In genomic region chr11:31361047-31361446, GRCm38 (mm10) we compare ENCODE assay signal across 24 mouse cellular contexts. TPM values are rescaled to one million over a fixed set of nuclear protein-coding genes. Genes with fewer than 3 reads are reported as not detected.
DNase-seq lines count a peak whose midpoint lies in the region; ATAC-seq lines count a peak whose summit lies in the region.
"Had no signal": no experiment of that assay in that cellular context is flagged by ENCODE, and none has a peak within 500 bp of the region (broad histone marks: within the 10 kb centered on the region; RNA-seq: fewer than 3 reads in every experiment).

No protein-coding gene starts in this region.

- no peaks in the 10 kb centered on the region for H3K36me3 ChIP-seq in forebrain, embryonic 11.5 days (ENCODE audit: control insufficient read depth, insufficient read depth, low read length)
- no peaks in the 10 kb centered on the region for H3K36me3 ChIP-seq in forebrain, embryonic 13.5 days (ENCODE audit: poor library complexity, severe bottlenecking)
- no peaks in the 10 kb centered on the region for H3K36me3 ChIP-seq in neural tube, embryonic 15.5 days
- H3K36me3 ChIP-seq in limb, embryonic 10.5 days = no peaks in the 10 kb centered on the region
- H3K36me3 ChIP-seq: forebrain, embryonic 15.5 days; G1E; hindbrain, embryonic 12.5 days; hindbrain, embryonic 15.5 days had no signal

- H3K4me3 ChIP-seq in forebrain, embryonic 11.5 days (ENCODE audit: low read depth, low read length) = no peak overlapping the region
- no peak overlapping the region for H3K4me3 ChIP-seq in forebrain, embryonic 13.5 days
- H3K4me3 ChIP-seq in neural tube, embryonic 15.5 days (replicated peaks) = no peak overlapping the region
- no peak overlapping the region for H3K4me3 ChIP-seq in limb, embryonic 10.5 days
- H3K4me3 ChIP-seq: forebrain, embryonic 10.5 days; forebrain, embryonic 15.5 days; heart, adult 2 months; heart, embryonic 10.5 days; heart, embryonic 13.5 days; hindbrain, embryonic 12.5 days; hindbrain, embryonic 15.5 days had no signal

- DNase-seq in forebrain, embryonic 11.5 days (ENCODE audit: low spot score) = peak; percentile 25
- DNase-seq in neural tube, embryonic 10.5 days (ENCODE audit: extremely low spot score, low spot score) = peak; percentile 2
- DNase-seq in limb, embryonic 10.5 days (ENCODE audit: low spot score) = peak; percentile 26
- DNase-seq: adrenal gland, adult 2 months; adrenal gland, postnatal 14 days; B cell, adult 2 months; cerebellum, adult 11 months; cerebellum, adult 2 months; cerebellum, adult 9-11 months; cerebellum, postnatal 25 days; gastrocnemius, postnatal 25 days had no signal

- WGBS in forebrain, embryonic 11.5 days = 93% methylated on average over 4 of the region's 4 CpGs
- WGBS in forebrain, embryonic 13.5 days = 88% methylated on average over 4 of the region's 4 CpGs
- 92% methylated on average over 4 of the region's 4 CpGs for WGBS in neural tube, embryonic 15.5 days
- 95% methylated on average over 4 of the region's 4 CpGs for WGBS in limb, embryonic 10.5 days

- no peak overlapping the region for H3K4me2 ChIP-seq in forebrain, embryonic 11.5 days (ENCODE audit: low read depth, low read length, severe bottlenecking)
- H3K4me2 ChIP-seq in forebrain, embryonic 13.5 days = no peak overlapping the region
- no peak overlapping the region for H3K4me2 ChIP-seq in neural tube, embryonic 15.5 days
- H3K4me2 ChIP-seq: forebrain, embryonic 15.5 days; heart, embryonic 13.5 days; hindbrain, embryonic 12.5 days; hindbrain, embryonic 15.5 days had no signal

- H3K9ac ChIP-seq in forebrain, embryonic 11.5 days (ENCODE audit: low read length) = no peak overlapping the region
- H3K9ac ChIP-seq in forebrain, embryonic 13.5 days = no peak overlapping the region
- H3K9ac ChIP-seq in neural tube, embryonic 15.5 days (replicated peaks) = no peak overlapping the region
- H3K9ac ChIP-seq: forebrain, embryonic 15.5 days; heart, embryonic 13.5 days; hindbrain, embryonic 12.5 days; hindbrain, embryonic 15.5 days had no signal

- H3K27ac ChIP-seq in forebrain, embryonic 11.5 days (ENCODE audit: low read depth, low read length) = no peak overlapping the region
- H3K27ac ChIP-seq in forebrain, embryonic 13.5 days = no peak overlapping the region
- no peak overlapping the region for H3K27ac ChIP-seq in neural tube, embryonic 15.5 days (replicated peaks)
- H3K27ac ChIP-seq in limb, embryonic 10.5 days = no peak overlapping the region
- H3K27ac ChIP-seq: forebrain, embryonic 10.5 days; forebrain, embryonic 15.5 days; heart, adult 2 months; heart, embryonic 10.5 days; heart, embryonic 13.5 days; hindbrain, embryonic 12.5 days; hindbrain, embryonic 15.5 days had no signal

- H3K9me3 ChIP-seq in forebrain, embryonic 11.5 days (ENCODE audit: control insufficient read depth, low read length) = no peaks in the 10 kb centered on the region
- no peaks in the 10 kb centered on the region for H3K9me3 ChIP-seq in forebrain, embryonic 13.5 days (replicated peaks)
- no peaks in the 10 kb centered on the region for H3K9me3 ChIP-seq in neural tube, embryonic 15.5 days (replicated peaks)
- no peaks in the 10 kb centered on the region for H3K9me3 ChIP-seq in limb, embryonic 10.5 days (replicated peaks)
- H3K9me3 ChIP-seq: forebrain, embryonic 10.5 days; forebrain, embryonic 15.5 days; G1E; heart, embryonic 10.5 days; heart, embryonic 13.5 days; hindbrain, embryonic 12.5 days; hindbrain, embryonic 15.5 days had no signal

- H3K27me3 ChIP-seq in forebrain, embryonic 11.5 days (ENCODE audit: control insufficient read depth, insufficient read depth, low read length) = no peaks in the 10 kb centered on the region
- no peaks in the 10 kb centered on the region for H3K27me3 ChIP-seq in forebrain, embryonic 13.5 days
- no peaks in the 10 kb centered on the region for H3K27me3 ChIP-seq in neural tube, embryonic 15.5 days (replicated peaks)
- H3K27me3 ChIP-seq in limb, embryonic 10.5 days (ENCODE audit: low read depth, poor library complexity, severe bottlenecking) = no peaks in the 10 kb centered on the region
- H3K27me3 ChIP-seq: CH12.LX; forebrain, embryonic 15.5 days; hindbrain, embryonic 12.5 days; hindbrain, embryonic 15.5 days had no signal

- H3K4me1 ChIP-seq in forebrain, embryonic 11.5 days (replicated peaks; ENCODE audit: control insufficient read depth, insufficient read depth, low read length) = no peaks in the 10 kb centered on the region
- no peaks in the 10 kb centered on the region for H3K4me1 ChIP-seq in forebrain, embryonic 13.5 days
- H3K4me1 ChIP-seq in neural tube, embryonic 15.5 days = no peaks in the 10 kb centered on the region
- no peaks in the 10 kb centered on the region for H3K4me1 ChIP-seq in limb, embryonic 10.5 days
- H3K4me1 ChIP-seq: forebrain, embryonic 10.5 days; forebrain, embryonic 15.5 days; heart, embryonic 10.5 days; hindbrain, embryonic 12.5 days; hindbrain, embryonic 15.5 days had no signal

- ATAC-seq in forebrain, embryonic 11.5 days (replicated peaks; ENCODE audit: low FRiP score) = no peak
- ATAC-seq in forebrain, embryonic 13.5 days = no peak
- no peak for ATAC-seq in neural tube, embryonic 15.5 days (ENCODE audit: low FRiP score)
- no peak for ATAC-seq in megakaryocyte progenitor cell, adult 5-6 weeks (replicated peaks; ENCODE audit: poor library complexity)
- no peak for ATAC-seq in megakaryocyte-erythroid progenitor cell, adult 5-6 weeks (replicated peaks; ENCODE audit: low FRiP score, low TSS enrichment, poor library complexity, severe bottlenecking)
- ATAC-seq: forebrain, embryonic 15.5 days had no signal

RNA-seq across cellular contexts. Expression of gene Stc2, which starts 8.8 kb away (rescaled TPM):
- polyA plus RNA-seq in forebrain, embryonic 11.5 days (2014; fragmentation: Nextera tagmentation; extraction: Ambion mirVana) = 1.7 and 2.5 TPM in 2 replicates
- polyA plus RNA-seq in forebrain, embryonic 13.5 days (2015; fragmentation: Nextera tagmentation; extraction: Ambion mirVana) = 0.88 and 1.4 TPM in 2 replicates
- 1.2 and 2.8 TPM in 2 replicates for polyA plus RNA-seq in neural tube, embryonic 15.5 days (2015; fragmentation: Nextera tagmentation; extraction: Ambion mirVana)
- polyA plus RNA-seq in limb, embryonic 10.5 days (2016; fragmentation: Nextera tagmentation; extraction: Ambion mirVana) = 0.89 and 0.98 TPM in 2 replicates
- total RNA-seq in megakaryocyte progenitor cell, adult 5-6 weeks (2015) = 0.17 and 0.22 TPM in 2 replicates
- total RNA-seq in megakaryocyte progenitor cell, adult 5-6 weeks (2017) = 0.37 and 1.3 TPM in 2 replicates
- not detected in 2 replicates for total RNA-seq in megakaryocyte-erythroid progenitor cell, adult 5-6 weeks (2014; fragmentation: Nextera tagmentation)
- total RNA-seq in megakaryocyte-erythroid progenitor cell, adult 5-6 weeks (2017) = 0.53 and 7.8 TPM in 2 replicates
- total RNA-seq: CH12.LX had no signal
- polyA plus RNA-seq: G1E had no signal
